Mouse (Mus musculus): ENCODE measurements around the gene Pld6. TPM values are rescaled to one million over a fixed set of nuclear protein-coding genes. Genes with fewer than 3 reads are reported as not detected.

Gene Pld6
- polyA plus RNA-seq, 1 experiment from 2014 or later: 1.8 TPM

GRCm38 (mm10) chr11:59760796-59761195 lies 26.6 kb downstream of the Pld6 start:
- no peak overlapping the region for H3K27ac ChIP-seq (replicated peaks)
- H3K9me3 ChIP-seq: no peaks in the 10 kb centered on the region
- no peak overlapping the region for H3K9ac ChIP-seq (replicated peaks)
- no peak overlapping the region for H3K4me2 ChIP-seq (replicated peaks)
- H3K36me3 ChIP-seq: peaks cover 89% of the 10 kb centered on the region
- ATAC-seq (ENCODE audit: low FRiP score, low read depth): no peak
- H3K27me3 ChIP-seq: no peaks in the 10 kb centered on the region
- no peaks in the 10 kb centered on the region for H3K4me1 ChIP-seq
- H3K4me3 ChIP-seq: no peak overlapping the region
- 94% methylated on average over 6 of the region's 6 CpGs for WGBS

GRCm38 (mm10) chr11:59759626-59760025 lies 27.8 kb downstream of the Pld6 start:
- H3K9ac ChIP-seq (replicated peaks): no peak overlapping the region
- no peaks in the 10 kb centered on the region for H3K4me1 ChIP-seq
- no peak overlapping the region for H3K4me2 ChIP-seq (replicated peaks)
- no peaks in the 10 kb centered on the region for H3K27me3 ChIP-seq
- H3K4me3 ChIP-seq: no peak overlapping the region
- H3K27ac ChIP-seq (replicated peaks): no peak overlapping the region
- 90% methylated on average over 2 of the region's 2 CpGs for WGBS
- ATAC-seq (ENCODE audit: low FRiP score, low read depth): no peak
- peaks cover 89% of the 10 kb centered on the region for H3K36me3 ChIP-seq
- H3K9me3 ChIP-seq: no peaks in the 10 kb centered on the region

- peaks cover 89% of the 10 kb centered on the region for H3K36me3 ChIP-seq
- H3K9me3 ChIP-seq: no peaks in the 10 kb centered on the region
- H3K4me3 ChIP-seq: no peak overlapping the region
- ATAC-seq (ENCODE audit: low FRiP score, low read depth): no peak
- H3K9ac ChIP-seq (replicated peaks): no peak overlapping the region
- 90% methylated on average over 4 of the region's 4 CpGs for WGBS
- H3K27ac ChIP-seq (replicated peaks): no peak overlapping the region
- H3K4me2 ChIP-seq (replicated peaks): no peak overlapping the region
- no peaks in the 10 kb centered on the region for H3K27me3 ChIP-seq
- H3K4me1 ChIP-seq: no peaks in the 10 kb centered on the region
Observed at GRCm38 (mm10) chr11:59759178-59759577, 28.3 kb downstream of the Pld6 start.

GRCm38 (mm10) chr11:59758191-59758985 lies 29.1 kb downstream of the Pld6 start:
- ATAC-seq (ENCODE audit: low FRiP score, low read depth): no peak
- WGBS: 92% methylated on average over 9 of the region's 9 CpGs
- Histone ChIP-seq H3K9me3 (no peaks in the 10 kb centered on the region), H3K4me2 (replicated peaks) (no peak overlapping the region), H3K4me1 (no peaks in the 10 kb centered on the region), H3K36me3 (peaks cover 90% of the 10 kb centered on the region), H3K27me3 (no peaks in the 10 kb centered on the region), H3K27ac (replicated peaks) (no peak overlapping the region), H3K4me3 (no peak overlapping the region), H3K9ac (replicated peaks) (no peak overlapping the region)

- H3K9ac ChIP-seq (replicated peaks): 0 out of 2 replicates have a peak overlapping the region, but pooled peaks have one; percentile 20
- H3K4me2 ChIP-seq (replicated peaks): no peak overlapping the region
- H3K4me3 ChIP-seq: no peak overlapping the region
- H3K27ac ChIP-seq (replicated peaks): no peak overlapping the region
- no peaks in the 10 kb centered on the region for H3K27me3 ChIP-seq
- H3K36me3 ChIP-seq: peaks cover 100% of the 10 kb centered on the region
- no peaks in the 10 kb centered on the region for H3K4me1 ChIP-seq
- ATAC-seq (ENCODE audit: low FRiP score, low read depth): no peak
- no peaks in the 10 kb centered on the region for H3K9me3 ChIP-seq
- WGBS: 64% methylated on average over 4 of the region's 4 CpGs
Observed at GRCm38 (mm10) chr11:59756351-59756750, 31.1 kb downstream of the Pld6 start.

GRCm38 (mm10) chr11:59754504-59754903 lies 32.9 kb downstream of the Pld6 start:
- Histone ChIP-seq H3K9me3 (no peaks in the 10 kb centered on the region), H3K4me3 (no peak overlapping the region), H3K9ac (replicated peaks) (no peak overlapping the region), H3K4me2 (replicated peaks) (no peak overlapping the region), H3K27ac (replicated peaks) (no peak overlapping the region), H3K4me1 (no peaks in the 10 kb centered on the region), H3K27me3 (no peaks in the 10 kb centered on the region), H3K36me3 (peaks cover 98% of the 10 kb centered on the region)
- 96% methylated on average over 6 of the region's 6 CpGs for WGBS
- ATAC-seq (ENCODE audit: low FRiP score, low read depth): no peak

DNA sequence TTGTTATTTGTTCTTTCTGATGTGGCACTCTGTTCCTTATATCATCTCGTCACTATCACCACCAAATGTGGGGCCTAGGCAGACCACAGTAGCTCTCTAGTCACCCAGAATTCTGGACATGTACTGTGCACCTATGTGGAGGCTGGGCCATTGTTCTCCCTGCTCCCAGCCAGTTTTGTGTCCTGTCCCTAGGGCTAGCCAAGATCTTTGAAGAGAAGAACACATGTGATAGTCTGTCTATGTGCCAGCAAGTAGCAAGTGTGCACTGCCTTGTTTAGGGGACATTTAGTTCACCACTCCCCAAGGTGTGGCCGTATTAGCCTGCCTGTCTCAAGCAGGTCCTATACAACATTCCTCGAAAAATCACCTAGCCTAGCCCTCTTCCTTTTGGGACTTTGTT lies 38.4 kb downstream of the Pld6 start:
- no peaks in the 10 kb centered on the region for H3K9me3 ChIP-seq
- H3K9ac ChIP-seq (replicated peaks): no peak overlapping the region
- peaks cover 65% of the 10 kb centered on the region for H3K36me3 ChIP-seq
- no peak overlapping the region for H3K4me2 ChIP-seq (replicated peaks)
- no peaks in the 10 kb centered on the region for H3K27me3 ChIP-seq
- no peak overlapping the region for H3K4me3 ChIP-seq
- no peaks in the 10 kb centered on the region for H3K4me1 ChIP-seq
- WGBS: 96% methylated on average over 3 of the region's 3 CpGs
- no peak overlapping the region for H3K27ac ChIP-seq (replicated peaks)
- ATAC-seq (ENCODE audit: low FRiP score, low read depth): no peak

GRCm38 (mm10) chr11:59746614-59747013 lies 40.8 kb downstream of the Pld6 start:
- WGBS: 85% methylated on average over 2 of the region's 2 CpGs
- Histone ChIP-seq H3K4me3 (no peak overlapping the region), H3K9ac (replicated peaks) (no peak overlapping the region), H3K4me1 (no peaks in the 10 kb centered on the region), H3K27me3 (no peaks in the 10 kb centered on the region), H3K4me2 (replicated peaks) (no peak overlapping the region), H3K36me3 (peaks cover 65% of the 10 kb centered on the region), H3K27ac (replicated peaks) (no peak overlapping the region), H3K9me3 (no peaks in the 10 kb centered on the region)
- ATAC-seq (ENCODE audit: low FRiP score, low read depth): no peak

- Histone ChIP-seq H3K27me3 (no peaks in the 10 kb centered on the region), H3K9ac (replicated peaks) (no peak overlapping the region), H3K9me3 (no peaks in the 10 kb centered on the region), H3K36me3 (peaks cover 65% of the 10 kb centered on the region), H3K4me3 (no peak overlapping the region), H3K27ac (replicated peaks) (no peak overlapping the region), H3K4me1 (no peaks in the 10 kb centered on the region), H3K4me2 (replicated peaks) (no peak overlapping the region)
- ATAC-seq (ENCODE audit: low FRiP score, low read depth): no peak
- 95% methylated on average over 5 of the region's 5 CpGs for WGBS
Observed at GRCm38 (mm10) chr11:59745851-59746250, 41.6 kb downstream of the Pld6 start.

DNA sequence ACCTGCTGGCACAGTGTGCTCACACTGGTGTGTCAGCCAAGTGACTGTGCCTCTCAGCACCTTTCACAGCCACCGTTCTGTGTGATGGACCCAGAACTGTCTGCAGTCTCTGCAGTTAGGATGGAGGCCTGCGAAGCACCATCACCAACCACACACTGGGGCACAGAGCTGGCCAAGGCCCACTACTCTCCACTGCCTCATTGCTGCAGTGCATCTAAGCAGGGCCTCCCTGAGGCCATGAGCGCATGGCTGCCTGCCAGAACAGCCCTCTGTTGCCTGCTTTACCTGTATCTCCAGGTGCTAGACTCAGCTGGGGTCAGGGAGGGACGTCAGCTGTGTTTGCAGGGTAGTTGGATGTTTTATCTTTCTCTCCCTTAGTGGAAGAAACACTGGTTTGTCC lies 43.1 kb downstream of the Pld6 start:
- 87% methylated on average over 4 of the region's 4 CpGs for WGBS
- Histone ChIP-seq H3K9me3 (no peaks in the 10 kb centered on the region), H3K27me3 (no peaks in the 10 kb centered on the region), H3K9ac (replicated peaks) (no peak overlapping the region), H3K4me2 (replicated peaks) (no peak overlapping the region), H3K27ac (replicated peaks) (no peak overlapping the region), H3K4me1 (no peaks in the 10 kb centered on the region), H3K4me3 (no peak overlapping the region), H3K36me3 (peaks cover 67% of the 10 kb centered on the region)
- ATAC-seq (ENCODE audit: low FRiP score, low read depth): no peak

GRCm38 (mm10) chr11:59743712-59744111 lies 43.7 kb downstream of the Pld6 start:
- no peaks in the 10 kb centered on the region for H3K27me3 ChIP-seq
- H3K9me3 ChIP-seq: no peaks in the 10 kb centered on the region
- H3K27ac ChIP-seq (replicated peaks): no peak overlapping the region
- peaks cover 69% of the 10 kb centered on the region for H3K36me3 ChIP-seq
- H3K4me1 ChIP-seq: no peaks in the 10 kb centered on the region
- H3K4me3 ChIP-seq: no peak overlapping the region
- H3K4me2 ChIP-seq (replicated peaks): no peak overlapping the region
- 94% methylated on average over 1 of the region's 1 CpGs for WGBS
- no peak overlapping the region for H3K9ac ChIP-seq (replicated peaks)
- ATAC-seq (ENCODE audit: low FRiP score, low read depth): no peak

DNA sequence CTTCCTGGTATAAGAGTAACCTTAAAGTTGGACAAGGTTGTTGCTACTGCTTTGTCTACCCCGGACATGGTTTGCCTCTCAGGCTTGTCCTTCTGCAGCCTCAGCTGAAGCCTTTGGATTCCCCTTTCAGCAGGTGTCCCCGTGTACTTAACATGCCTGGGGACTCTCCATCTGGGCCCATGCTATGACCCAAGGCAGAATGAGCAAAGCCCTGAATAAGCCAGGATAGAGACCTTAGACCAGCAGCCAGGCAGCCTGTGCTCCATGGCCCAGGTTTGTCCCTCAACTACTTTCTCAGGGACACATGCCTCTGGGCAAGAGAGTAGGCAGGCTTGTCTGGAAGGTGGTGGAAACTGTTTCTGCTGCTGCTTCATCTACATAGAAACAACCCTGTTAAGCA lies 44.1 kb downstream of the Pld6 start:
- Histone ChIP-seq H3K4me2 (replicated peaks) (no peak overlapping the region), H3K4me3 (no peak overlapping the region), H3K4me1 (no peaks in the 10 kb centered on the region), H3K27ac (replicated peaks) (no peak overlapping the region), H3K27me3 (no peaks in the 10 kb centered on the region), H3K9ac (replicated peaks) (no peak overlapping the region), H3K36me3 (peaks cover 69% of the 10 kb centered on the region), H3K9me3 (no peaks in the 10 kb centered on the region)
- 87% methylated on average over 2 of the region's 2 CpGs for WGBS
- ATAC-seq (ENCODE audit: low FRiP score, low read depth): no peak

DNA sequence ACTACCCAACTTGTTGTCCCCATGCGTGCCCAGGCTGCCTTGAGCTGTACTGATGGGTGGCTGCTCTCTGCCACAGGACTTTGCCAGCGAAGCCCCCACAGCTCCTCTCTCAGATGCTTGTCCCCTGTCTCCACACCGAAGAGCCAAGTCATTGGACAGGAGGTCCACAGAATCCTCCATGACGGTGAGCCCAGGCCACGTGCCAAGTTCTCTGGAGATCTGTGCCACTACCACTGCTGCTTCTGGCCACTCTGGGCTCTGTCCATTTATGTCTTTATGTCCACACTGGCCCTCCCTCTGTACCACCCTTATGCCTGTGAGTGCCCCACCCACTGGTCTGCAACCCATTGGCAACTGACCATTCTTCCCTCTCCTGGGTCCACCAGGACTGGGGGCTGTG lies 45.5 kb downstream of the Pld6 start:
- H3K27me3 ChIP-seq: no peaks in the 10 kb centered on the region
- H3K4me1 ChIP-seq: no peaks in the 10 kb centered on the region
- H3K9me3 ChIP-seq: no peaks in the 10 kb centered on the region
- H3K27ac ChIP-seq (replicated peaks): no peak overlapping the region
- H3K4me3 ChIP-seq: no peak overlapping the region
- peaks cover 81% of the 10 kb centered on the region for H3K36me3 ChIP-seq
- H3K9ac ChIP-seq (replicated peaks): no peak overlapping the region
- H3K4me2 ChIP-seq (replicated peaks): no peak overlapping the region
- no peak for ATAC-seq (ENCODE audit: low FRiP score, low read depth)
- WGBS: over 99% methylated on average over 5 of the region's 5 CpGs

Data from midbrain, embryonic 12.5 days (tissue).